Mouse (Mus musculus): Measurements from ENCODE around the gene Gm11595. TPM values are rescaled to one million over a fixed set of nuclear protein-coding genes. Genes with fewer than 3 reads are reported as not detected.

The Gm11595 gene
- polyA plus RNA-seq, 1 experiment from 2014 or later = not detected

GRCm38 (mm10) chr11:99734190-99734589 is 38.5 kb downstream of the Gm11595 start, which contains the start of gene Gm14180:
Gene Gm14180, minus strand, starts transcription at chr11:99734290.
- CTCF ChIA-PET = no interaction called here
- POLR2A ChIA-PET = no interaction called here
- TF ChIP-seq CTCF (IDR thresholded peaks at IDR 0.05) = no peak
- DNase-seq (ENCODE audit: low read depth, low spot score) (no peak), ATAC-seq (no peak)
- in situ Hi-C loops (cut with MboI; ENCODE audit: low pct_unique_long_range_greater_than_20kb) = no loop called here
- no peaks in the 10 kb centered on the region for H3K27me3 ChIP-seq

GRCm38 (mm10) chr11:99724061-99724460 is 48.7 kb downstream of the Gm11595 start:
- no peak for TF ChIP-seq CTCF (IDR thresholded peaks at IDR 0.05)
- no peak for DNase-seq (ENCODE audit: low read depth, low spot score)
- ChIA-PET POLR2A (no interaction called here), CTCF (no interaction called here)
- ATAC-seq = no peak
- in situ Hi-C loops (cut with MboI; ENCODE audit: low pct_unique_long_range_greater_than_20kb) = no loop called here
- H3K27me3 ChIP-seq = peaks cover 8% of the 10 kb centered on the region

Other genes starting within 250 kb of the Gm11595 start
- gene Krt40, start 229.8 kb downstream of the Gm11595 start, polyA plus RNA-seq (2021) = not detected
- gene Krtap3-3, start 222.0 kb downstream of the Gm11595 start, polyA plus RNA-seq (2021) = not detected
- not detected for gene Krtap3-2, start 216.1 kb downstream of the Gm11595 start, polyA plus RNA-seq (2021)
- gene Gm11939, start 213.4 kb downstream of the Gm11595 start, polyA plus RNA-seq (2021) = not detected
- not detected for gene Krtap3-1, start 206.3 kb downstream of the Gm11595 start, polyA plus RNA-seq (2021)
- not detected for gene Krtap1-5, start 191.9 kb downstream of the Gm11595 start, polyA plus RNA-seq (2021)
- gene Krtap1-4, start 189.3 kb downstream of the Gm11595 start, polyA plus RNA-seq (2021) = not detected
- gene Krtap1-3, start 181.6 kb downstream of the Gm11595 start, polyA plus RNA-seq (2021) = not detected
- gene Krtap9-3, start 174.8 kb downstream of the Gm11595 start, polyA plus RNA-seq (2021) = not detected
- not detected for gene Gm11938, start 169.6 kb downstream of the Gm11595 start, polyA plus RNA-seq (2021)
- not detected for gene Gm11937, start 162.7 kb downstream of the Gm11595 start, polyA plus RNA-seq (2021)
- gene Krtap2-4, start 158.1 kb downstream of the Gm11595 start, polyA plus RNA-seq (2021) = not detected
- not detected for gene Gm11562, start 152.5 kb downstream of the Gm11595 start, polyA plus RNA-seq (2021)
- not detected for gene Krtap4-1, start 144.7 kb downstream of the Gm11595 start, polyA plus RNA-seq (2021)
- gene Krtap4-2, start 137.8 kb downstream of the Gm11595 start, polyA plus RNA-seq (2021) = not detected
- gene Krtap4-7, start 128.8 kb downstream of the Gm11595 start, polyA plus RNA-seq (2021) = not detected
- gene Gm11555, start 122.7 kb downstream of the Gm11595 start, polyA plus RNA-seq (2021) = not detected
- not detected for gene Gm11563, start 114.0 kb downstream of the Gm11595 start, polyA plus RNA-seq (2021)
- not detected for gene Krtap4-6, start 107.0 kb downstream of the Gm11595 start, polyA plus RNA-seq (2021)
- not detected for gene Gm14190, start 82.2 kb downstream of the Gm11595 start, polyA plus RNA-seq (2021)
- not detected for gene Gm14180, start 38.6 kb downstream of the Gm11595 start, polyA plus RNA-seq (2021)
- gene Krtap4-8, start 7.8 kb upstream of the Gm11595 start, polyA plus RNA-seq (2021) = 0.06 TPM
- not detected for gene Krtap4-9, start 12.3 kb upstream of the Gm11595 start, polyA plus RNA-seq (2021)
- not detected for gene Gm11596, start 20.6 kb upstream of the Gm11595 start, polyA plus RNA-seq (2021)
- gene Gm11569, start 26.0 kb upstream of the Gm11595 start, polyA plus RNA-seq (2021) = not detected
- not detected for gene Gm11554, start 31.5 kb upstream of the Gm11595 start, polyA plus RNA-seq (2021)
- gene Krtap4-13, start 37.0 kb upstream of the Gm11595 start, polyA plus RNA-seq (2021) = not detected
- not detected for gene Gm11564, start 42.8 kb upstream of the Gm11595 start, polyA plus RNA-seq (2021)
- gene 2300003K06Rik, start 65.2 kb upstream of the Gm11595 start, polyA plus RNA-seq (2021) = not detected
- not detected for gene Krtap4-16, start 78.7 kb upstream of the Gm11595 start, polyA plus RNA-seq (2021)
- gene Gm11568, start 85.0 kb upstream of the Gm11595 start, polyA plus RNA-seq (2021) = not detected
- gene Gm11559, start 91.6 kb upstream of the Gm11595 start, polyA plus RNA-seq (2021) = not detected
- gene Krtap9-1, start 100.5 kb upstream of the Gm11595 start, polyA plus RNA-seq (2021) = not detected
- not detected for gene Gm11567, start 106.3 kb upstream of the Gm11595 start, polyA plus RNA-seq (2021)
- not detected for gene Krtap31-1, start 135.0 kb upstream of the Gm11595 start, polyA plus RNA-seq (2021)
- not detected for gene Gm11565, start 141.8 kb upstream of the Gm11595 start, polyA plus RNA-seq (2021)
- not detected for gene Krtap31-2, start 163.4 kb upstream of the Gm11595 start, polyA plus RNA-seq (2021)
- not detected for gene Krtap9-5, start 175.6 kb upstream of the Gm11595 start, polyA plus RNA-seq (2021)
- gene Krtap29-1, start 206.1 kb upstream of the Gm11595 start, polyA plus RNA-seq (2021) = not detected
- gene Krtap16-1, start 213.7 kb upstream of the Gm11595 start, polyA plus RNA-seq (2021) = not detected
- not detected for gene Krtap17-1, start 221.1 kb upstream of the Gm11595 start, polyA plus RNA-seq (2021)
- not detected for gene Krt33a, start 243.3 kb upstream of the Gm11595 start, polyA plus RNA-seq (2021)

Measured in Patski (cell line).